In the genomic region with DNA sequence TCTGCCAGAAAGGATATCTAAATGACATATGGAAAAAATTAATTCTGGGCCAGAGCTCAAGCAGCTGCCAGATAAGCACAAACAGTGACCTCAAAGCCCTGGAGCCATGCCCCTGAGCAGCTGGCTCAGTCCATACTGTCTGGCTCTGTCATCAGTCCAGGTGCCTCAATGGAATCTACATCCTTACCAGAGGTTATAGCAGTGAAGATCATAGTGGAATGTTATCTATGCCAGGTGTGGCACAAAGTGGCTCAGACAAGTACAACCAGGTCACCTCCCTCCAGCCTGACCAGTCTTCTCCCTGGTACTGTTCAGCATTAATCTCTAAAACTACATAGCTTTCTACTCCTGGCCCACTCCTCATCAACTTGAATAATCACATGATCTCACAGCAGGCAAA, we compare ENCODE assay signal across 12 mouse cellular contexts.
DNase-seq lines count a peak whose midpoint lies in the region; ATAC-seq and TF ChIP-seq lines count a peak whose summit lies in the region.
"Had no signal": no experiment of that assay in that cellular context is flagged by ENCODE, and none has a peak within 500 bp of the region (broad histone marks: within the 10 kb centered on the region; RNA-seq: fewer than 3 reads in every experiment).

No protein-coding gene starts in this region.

- DNase-seq in heart, postnatal 10 days: no peak
- no peak for DNase-seq in left cerebral cortex, postnatal 10 days (ENCODE audit: extremely low spot score in 1 of 2, low spot score in 2 of 2)
- no peak for DNase-seq in layer of hippocampus, adult 2 months (ENCODE audit: low spot score in 2 of 2)
- DNase-seq in retina, postnatal 1 day: no peak
- DNase-seq: adrenal gland, adult 8-10 months; cerebellum, postnatal 10 days; gastrocnemius, adult 2 months; layer of hippocampus, postnatal 36 days had no signal

- no peak overlapping the region for H3K9ac ChIP-seq in heart, embryonic 12.5 days
- H3K9ac ChIP-seq in liver, embryonic 16.5 days (ENCODE audit: low read depth, low read length): no peak overlapping the region

- H3K36me3 ChIP-seq in heart, embryonic 12.5 days: no peaks in the 10 kb centered on the region
- no peaks in the 10 kb centered on the region for H3K36me3 ChIP-seq in E14TG2a.4 (ENCODE audit: insufficient read depth, low read length)
- H3K36me3 ChIP-seq in liver, embryonic 16.5 days (ENCODE audit: control insufficient read depth, insufficient read depth): no peaks in the 10 kb centered on the region

- no peak for TF ChIP-seq CTCF in E14TG2a.4 (conservative IDR thresholded peaks at IDR 0.05; ENCODE audit: low read length)
- no peak for TF ChIP-seq CTCF in layer of hippocampus, adult 2 months (conservative IDR thresholded peaks at IDR 0.05)

- peaks cover 42% of the 10 kb centered on the region for H3K9me3 ChIP-seq in heart, embryonic 12.5 days (replicated peaks)
- H3K9me3 ChIP-seq in E14TG2a.4 (ENCODE audit: low read length): peaks cover 77% of the 10 kb centered on the region
- no peaks in the 10 kb centered on the region for H3K9me3 ChIP-seq in liver, embryonic 16.5 days (replicated peaks; ENCODE audit: control insufficient read depth, low read length)

- H3K4me1 ChIP-seq in heart, embryonic 12.5 days (replicated peaks): no peaks in the 10 kb centered on the region
- H3K4me1 ChIP-seq in E14TG2a.4 (replicated peaks; ENCODE audit: low read depth, low read length): no peaks in the 10 kb centered on the region
- no peaks in the 10 kb centered on the region for H3K4me1 ChIP-seq in liver, embryonic 16.5 days (ENCODE audit: control insufficient read depth, low read depth, low read length)

- intact Hi-C loops in heart, postnatal 10 days (cut with DNase I): no loop called here
- intact Hi-C loops in left cerebral cortex, postnatal 10 days (cut with DNase I): no loop called here

- peak; percentile 58 for ATAC-seq in heart, embryonic 12.5 days (ENCODE audit: insufficient number of reproducible peaks, low FRiP score)
- peak; percentile 20 for ATAC-seq in granulocyte monocyte progenitor cell, adult 5-6 weeks (replicated peaks; ENCODE audit: poor library complexity, severe bottlenecking)
- peak; percentile 53 for ATAC-seq in liver, embryonic 16.5 days (ENCODE audit: low read depth)

- no peaks in the 10 kb centered on the region for H3K27me3 ChIP-seq in heart, embryonic 12.5 days (replicated peaks)
- H3K27me3 ChIP-seq in E14TG2a.4 (ENCODE audit: insufficient read depth, low read length): no peaks in the 10 kb centered on the region
- no peaks in the 10 kb centered on the region for H3K27me3 ChIP-seq in liver, embryonic 16.5 days (ENCODE audit: control insufficient read depth, insufficient read depth, low read depth, low read length)

- no peak overlapping the region for H3K4me3 ChIP-seq in heart, embryonic 12.5 days
- H3K4me3 ChIP-seq in E14TG2a.4 (replicated peaks; ENCODE audit: low read length): peak overlapping the region; percentile 21
- H3K4me3 ChIP-seq in liver, embryonic 16.5 days (ENCODE audit: low read depth, low read length): no peak overlapping the region
- no peak overlapping the region for H3K4me3 ChIP-seq in layer of hippocampus, adult 2 months
- H3K4me3 ChIP-seq: gastrocnemius, adult 2 months had no signal

- no peak overlapping the region for H3K4me2 ChIP-seq in heart, embryonic 12.5 days
- no peak overlapping the region for H3K4me2 ChIP-seq in liver, embryonic 16.5 days (ENCODE audit: low read depth, low read length)

- no peak overlapping the region for H3K27ac ChIP-seq in heart, embryonic 12.5 days (ENCODE audit: poor library complexity, severe bottlenecking)
- no peak overlapping the region for H3K27ac ChIP-seq in liver, embryonic 16.5 days (ENCODE audit: low read length)
- no peak overlapping the region for H3K27ac ChIP-seq in layer of hippocampus, adult 2 months
- H3K27ac ChIP-seq: gastrocnemius, adult 2 months had no signal
